ENCODE assay signal across 29 mouse cellular contexts in the genomic region with DNA sequence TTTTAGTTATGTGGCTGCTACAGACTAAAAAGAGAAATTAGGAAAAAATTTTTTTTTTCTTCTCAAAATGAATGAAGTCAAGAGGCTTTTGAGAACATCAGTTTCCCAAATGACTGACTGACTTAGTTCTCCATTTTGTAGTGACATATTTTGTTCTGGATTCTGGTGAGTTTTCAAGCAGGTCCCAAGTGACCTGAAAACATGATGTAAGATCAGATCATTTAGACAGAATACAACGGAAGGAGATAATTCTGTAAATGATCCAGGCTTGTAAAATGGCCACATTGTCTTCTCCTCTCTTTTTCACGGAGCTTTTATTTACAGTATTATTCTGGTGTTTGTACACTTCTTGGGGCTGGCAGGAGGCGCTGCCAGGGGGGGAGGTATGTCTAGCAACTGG.
DNase-seq lines count a peak whose midpoint lies in the region; ATAC-seq and TF ChIP-seq lines count a peak whose summit lies in the region.
"Had no signal": no experiment of that assay in that cellular context is flagged by ENCODE, and none has a peak within 500 bp of the region (broad histone marks: within the 10 kb centered on the region; RNA-seq: fewer than 3 reads in every experiment).

No protein-coding gene starts in this region.

- no peaks in the 10 kb centered on the region for H3K27me3 ChIP-seq in heart, adult 2 months (ENCODE audit: control insufficient read depth, insufficient read depth, low read length)
- no peaks in the 10 kb centered on the region for H3K27me3 ChIP-seq in midbrain, embryonic 16.5 days (ENCODE audit: control insufficient read depth, insufficient read depth, low read depth, low read length)
- no peaks in the 10 kb centered on the region for H3K27me3 ChIP-seq in midbrain, embryonic 14.5 days (ENCODE audit: control insufficient read depth, insufficient read depth, low read length)
- H3K27me3 ChIP-seq: CH12.LX; embryonic facial prominence, embryonic 13.5 days; embryonic facial prominence, embryonic 15.5 days had no signal

- DNase-seq in gastrocnemius, adult 18-20 months (ENCODE audit: low spot score): peak; percentile 52
- no peak for DNase-seq in gastrocnemius, adult 8-10 months (ENCODE audit: low spot score in 2 of 2)
- DNase-seq in heart, adult 2 months: no peak
- no peak for DNase-seq in heart, postnatal 4 days
- no peak for DNase-seq in midbrain, embryonic 14.5 days
- DNase-seq: adrenal gland, adult 8-10 months; adrenal gland, postnatal 14 days; adrenal gland, postnatal 36 days; B cell, adult 2 months; cerebellum, adult 11 months; cerebellum, adult 18-20 months; cerebellum, adult 8-10 months; cerebellum, adult 9-11 months; cerebellum, postnatal 14 days; cerebellum, postnatal 36 days; embryo, embryonic 11 days had no signal

- peak overlapping the region; percentile 75 for H3K27ac ChIP-seq in heart, adult 2 months
- 0 out of 2 replicates have a peak overlapping the region, but pooled peaks have one; percentile 19 for H3K27ac ChIP-seq in midbrain, embryonic 16.5 days (ENCODE audit: low read length)
- no peak overlapping the region for H3K27ac ChIP-seq in midbrain, embryonic 14.5 days (replicated peaks; ENCODE audit: low read depth, low read length)
- H3K27ac ChIP-seq: embryonic facial prominence, embryonic 13.5 days; embryonic facial prominence, embryonic 15.5 days; forebrain, embryonic 10.5 days; forebrain, embryonic 12.5 days had no signal

- no peak for ATAC-seq in midbrain, embryonic 16.5 days
- ATAC-seq in midbrain, embryonic 14.5 days (ENCODE audit: low FRiP score, low TSS enrichment): no peak
- ATAC-seq: activated CD4-positive, CD25-positive, alpha-beta regulatory T cell, adult 4 months; CD4-positive, CD25-positive, alpha-beta regulatory T cell, adult 4 months; forebrain, embryonic 14.5 days; forebrain, embryonic 16.5 days; Patski had no signal

- no peak for TF ChIP-seq CTCF in heart, adult 2 months (IDR thresholded peaks at IDR 0.05)

- H3K4me3 ChIP-seq in heart, adult 2 months: no peak overlapping the region
- H3K4me3 ChIP-seq in midbrain, embryonic 16.5 days (ENCODE audit: low read depth, low read length): no peak overlapping the region
- H3K4me3 ChIP-seq in midbrain, embryonic 14.5 days (replicated peaks; ENCODE audit: low read depth, low read length): no peak overlapping the region
- H3K4me3 ChIP-seq: embryonic facial prominence, embryonic 13.5 days; embryonic facial prominence, embryonic 15.5 days; erythroblast, embryonic 14.5 days; forebrain, embryonic 10.5 days; forebrain, embryonic 12.5 days had no signal

- peaks cover 40% of the 10 kb centered on the region for H3K4me1 ChIP-seq in heart, adult 2 months (ENCODE audit: control insufficient read depth, insufficient read depth, low read length)
- H3K4me1 ChIP-seq in midbrain, embryonic 16.5 days (ENCODE audit: control insufficient read depth, insufficient read depth, low read length): peaks cover 7% of the 10 kb centered on the region; the same call in 1 of the 2 replicates
- H3K4me1 ChIP-seq in midbrain, embryonic 14.5 days (ENCODE audit: control insufficient read depth, insufficient read depth, low read length): 0 out of 2 replicates have a peak, but pooled peaks cover 4% of the 10 kb centered on the region

- intact Hi-C loops in heart, adult 2 months (cut with DNase I): no loop called here

- WGBS in heart, adult 2 months: 56% methylated on average over 3 of the region's 3 CpGs
- WGBS in midbrain, embryonic 16.5 days: 55% methylated on average over 3 of the region's 3 CpGs
- WGBS in midbrain, embryonic 14.5 days: 70% methylated on average over 3 of the region's 3 CpGs

- no peak overlapping the region for H3K9ac ChIP-seq in heart, adult 2 months (ENCODE audit: low read depth, low read length)
- H3K9ac ChIP-seq in midbrain, embryonic 16.5 days (ENCODE audit: low read depth, low read length): no peak overlapping the region
- H3K9ac ChIP-seq in midbrain, embryonic 14.5 days (replicated peaks; ENCODE audit: low read length): no peak overlapping the region
- H3K9ac ChIP-seq: embryonic facial prominence, embryonic 13.5 days; embryonic facial prominence, embryonic 15.5 days; forebrain, embryonic 12.5 days had no signal

- no peak overlapping the region for H3K4me2 ChIP-seq in midbrain, embryonic 16.5 days (ENCODE audit: low read length)
- H3K4me2 ChIP-seq in midbrain, embryonic 14.5 days (ENCODE audit: low read length): no peak overlapping the region
- H3K4me2 ChIP-seq: embryonic facial prominence, embryonic 13.5 days; embryonic facial prominence, embryonic 15.5 days; forebrain, embryonic 12.5 days had no signal

- H3K9me3 ChIP-seq in midbrain, embryonic 16.5 days (replicated peaks; ENCODE audit: control insufficient read depth, low read length, poor library complexity, severe bottlenecking): no peaks in the 10 kb centered on the region
- no peaks in the 10 kb centered on the region for H3K9me3 ChIP-seq in midbrain, embryonic 14.5 days (ENCODE audit: control insufficient read depth, low read length)
- H3K9me3 ChIP-seq: embryonic facial prominence, embryonic 13.5 days; embryonic facial prominence, embryonic 15.5 days; forebrain, embryonic 10.5 days; forebrain, embryonic 12.5 days had no signal

- peaks cover 2% of the 10 kb centered on the region; the same call in 1 of the 2 replicates for H3K79me2 ChIP-seq in heart, adult 2 months (replicated peaks; ENCODE audit: control insufficient read depth, insufficient read depth, low read length)

- TF ChIP-seq EP300 in heart, adult 2 months (IDR thresholded peaks at IDR 0.05; ENCODE audit: insufficient read depth, low read depth, low read length): no peak

- no peak for TF ChIP-seq POLR2A in heart, adult 2 months (IDR thresholded peaks at IDR 0.05; ENCODE audit: insufficient read depth, low read depth, low read length)

- H3K36me3 ChIP-seq in heart, adult 2 months (ENCODE audit: control insufficient read depth, insufficient read depth, low read length): peaks cover 26% of the 10 kb centered on the region
- H3K36me3 ChIP-seq in midbrain, embryonic 16.5 days (ENCODE audit: control insufficient read depth, insufficient read depth, low read length): no peaks in the 10 kb centered on the region
- H3K36me3 ChIP-seq in midbrain, embryonic 14.5 days (ENCODE audit: control insufficient read depth, insufficient read depth, low read length): no peaks in the 10 kb centered on the region
- H3K36me3 ChIP-seq: embryonic facial prominence, embryonic 13.5 days; embryonic facial prominence, embryonic 15.5 days; forebrain, embryonic 10.5 days; forebrain, embryonic 12.5 days; G1E had no signal
